Comparison of ENCODE assay signal across 8 mouse cellular contexts in genomic region chr17:35969418-35970389, GRCm38 (mm10). TPM values are rescaled to one million over a fixed set of nuclear protein-coding genes. Genes with fewer than 3 reads are reported as not detected.
DNase-seq lines count a peak whose midpoint lies in the region; ATAC-seq lines count a peak whose summit lies in the region.

Gene Abcf1 (minus strand): TSS chr17:35969761.

- peak within 1 kb of the TSS; percentile 89 for H3K4me3 ChIP-seq in brown adipose tissue, adult 24 weeks (ENCODE audit: insufficient read depth, low read depth, low read length)
- H3K4me3 ChIP-seq in heart, embryonic 13.5 days = peak within 1 kb of the TSS; percentile 94
- H3K4me3 ChIP-seq in liver, embryonic 12.5 days = peak within 1 kb of the TSS; percentile 85
- H3K4me3 ChIP-seq in stomach, embryonic 15.5 days (replicated peaks) = peak within 1 kb of the TSS; percentile 98

- peak within 1 kb of the TSS; percentile 94 for H3K4me2 ChIP-seq in heart, embryonic 13.5 days
- H3K4me2 ChIP-seq in liver, embryonic 12.5 days = peak within 1 kb of the TSS; percentile 81
- H3K4me2 ChIP-seq in stomach, embryonic 15.5 days = peak within 1 kb of the TSS; percentile 78

- peaks cover 5% of the 10 kb centered on the region; the same call in 1 of the 2 replicates for H3K4me1 ChIP-seq in brown adipose tissue, adult 24 weeks (ENCODE audit: control insufficient read depth, insufficient read depth, insufficient read length, low read length)
- peaks cover 26% of the 10 kb centered on the region for H3K4me1 ChIP-seq in heart, embryonic 13.5 days
- peaks cover 46% of the 10 kb centered on the region for H3K4me1 ChIP-seq in liver, embryonic 12.5 days
- H3K4me1 ChIP-seq in stomach, embryonic 15.5 days = peaks cover 13% of the 10 kb centered on the region

- under 1% methylated on average over 68 of the region's 68 CpGs for WGBS in heart, embryonic 13.5 days
- under 1% methylated on average over 68 of the region's 68 CpGs for WGBS in liver, embryonic 12.5 days (ENCODE audit: insufficient replicate concordance)
- WGBS in stomach, embryonic 15.5 days = under 1% methylated on average over 68 of the region's 68 CpGs

- peak within 1 kb of the TSS; percentile 85 for H3K27ac ChIP-seq in brown adipose tissue, adult 24 weeks (replicated peaks; ENCODE audit: low read depth, low read length)
- H3K27ac ChIP-seq in heart, embryonic 13.5 days (replicated peaks) = peak within 1 kb of the TSS; percentile 82
- peak within 1 kb of the TSS; percentile 78 for H3K27ac ChIP-seq in liver, embryonic 12.5 days
- peak within 1 kb of the TSS; percentile 83 for H3K27ac ChIP-seq in stomach, embryonic 15.5 days

- DNase-seq in CD4-positive, CD25-positive, alpha-beta regulatory T cell, adult 2 months (ENCODE audit: low read depth, low spot score) = peak; percentile 99
- peak; percentile 74 for DNase-seq in fat pad, adult 2 months (ENCODE audit: extremely low read depth, low read depth, low spot score)
- DNase-seq in kidney, postnatal 10 days = peak; percentile 100
- peak; percentile 100 for DNase-seq in natural killer cell, adult 2 months (ENCODE audit: low spot score in 2 of 2)

- peak within 1 kb of the TSS; percentile 92 for H3K9ac ChIP-seq in heart, embryonic 13.5 days
- peak within 1 kb of the TSS; percentile 88 for H3K9ac ChIP-seq in liver, embryonic 12.5 days
- peak within 1 kb of the TSS; percentile 90 for H3K9ac ChIP-seq in stomach, embryonic 15.5 days

- peak; percentile 97 for ATAC-seq in heart, embryonic 13.5 days (ENCODE audit: extremely low read depth, insufficient number of reproducible peaks, low FRiP score, low TSS enrichment)
- peak; percentile 96 for ATAC-seq in liver, embryonic 12.5 days
- peak; percentile 94 for ATAC-seq in stomach, embryonic 15.5 days (ENCODE audit: insufficient read depth, low FRiP score, low read depth)

- H3K36me3 ChIP-seq in heart, embryonic 13.5 days = peaks cover 46% of the 10 kb centered on the region
- peaks cover 62% of the 10 kb centered on the region for H3K36me3 ChIP-seq in liver, embryonic 12.5 days
- H3K36me3 ChIP-seq in stomach, embryonic 15.5 days = peaks cover 13% of the 10 kb centered on the region; the same call in 1 of the 2 replicates

- no peaks in the 10 kb centered on the region for H3K9me3 ChIP-seq in heart, embryonic 13.5 days
- H3K9me3 ChIP-seq in liver, embryonic 12.5 days (replicated peaks) = no peaks in the 10 kb centered on the region
- no peaks in the 10 kb centered on the region for H3K9me3 ChIP-seq in stomach, embryonic 15.5 days

- H3K27me3 ChIP-seq in heart, embryonic 13.5 days (replicated peaks) = no peaks in the 10 kb centered on the region
- no peaks in the 10 kb centered on the region for H3K27me3 ChIP-seq in liver, embryonic 12.5 days (replicated peaks)
- no peaks in the 10 kb centered on the region for H3K27me3 ChIP-seq in stomach, embryonic 15.5 days (replicated peaks)

RNA-seq across cellular contexts. Expression of gene Abcf1, which starts in this region (rescaled TPM):
- 69.2 and 77.7 TPM in 2 replicates for polyA plus RNA-seq in brown adipose tissue, adult 24 weeks (2012; ENCODE audit: insufficient read depth, insufficient read length, missing spikeins)
- polyA plus RNA-seq in heart, embryonic 13.5 days (2015; fragmentation: Nextera tagmentation; extraction: Ambion mirVana) = 64.6 and 67.6 TPM in 2 replicates
- polyA plus RNA-seq in liver, embryonic 12.5 days (2016; fragmentation: Nextera tagmentation; extraction: Ambion mirVana) = 90.2 and 90.5 TPM in 2 replicates
- 94.0 and 94.7 TPM in 2 replicates for polyA plus RNA-seq in stomach, embryonic 15.5 days (2015; fragmentation: Nextera tagmentation; extraction: Ambion mirVana)

Comparison
In these comparisons a context has a peak if more than half of its experiments do, and no peak if none do; other contexts are left out.
1. Peak in every context shown above with its lines: DNase-seq, ATAC-seq, H3K4me3 ChIP-seq and H3K27ac ChIP-seq.